Mouse (Mus musculus) megakaryocyte-erythroid progenitor cell, adult 5 weeks (primary cell): ENCODE data around the gene Pin1rt1. TPM values are rescaled to one million over a fixed set of nuclear protein-coding genes. Genes with fewer than 3 reads are reported as not detected.

ENCODE experiments used
- polyA plus RNA-seq: library from polyadenylated mRNA; stranded (reverse); fragments of >175 nt; gene quantifications from 2 replicates; pipeline ENCODE4 v1.2.3, GENCODE M21; 2012

Pin1rt1 gene
- polyA plus RNA-seq = not detected in 2 replicates

GRCm38 (mm10) chr2:104716279-104716678, at the start of gene Pin1rt1:
Gene Pin1rt1 (minus strand): TSS chr2:104716379.

GRCm38 (mm10) chr2:104742741-104743064, 26.5 kb upstream of the Pin1rt1 start, which contains the start of gene Depdc7:
Gene Depdc7 (minus strand): TSS chr2:104742878.

GRCm38 (mm10) chr2:104711585-104712485, 4.3 kb downstream of the Pin1rt1 start, which contains the start of gene Tcp11l1:
Gene Tcp11l1 (minus strand): TSS chr2:104712169.

Other genes with a start within 250 kb of the Pin1rt1 start
- 8.2 and 10.7 TPM in 2 replicates for gene Hipk3, start 221.9 kb downstream of the Pin1rt1 start, polyA plus RNA-seq
- 4.3 and 4.7 TPM in 2 replicates for gene Cstf3, start 125.9 kb downstream of the Pin1rt1 start, polyA plus RNA-seq
- gene Tcp11l1, start 4.2 kb downstream of the Pin1rt1 start, polyA plus RNA-seq = 9.6 and 11.1 TPM in 2 replicates
- gene Depdc7, start 26.5 kb upstream of the Pin1rt1 start, polyA plus RNA-seq = 0.56 and 2.4 TPM in 2 replicates
- 2.2 and 2.6 TPM in 2 replicates for gene Qser1, start 100.4 kb upstream of the Pin1rt1 start, polyA plus RNA-seq
- 1.7 and 3.2 TPM in 2 replicates for gene Prrg4, start 133.5 kb upstream of the Pin1rt1 start, polyA plus RNA-seq
- not detected in 2 replicates for gene Ccdc73, start 151.4 kb upstream of the Pin1rt1 start, polyA plus RNA-seq